Mouse (Mus musculus) adrenal gland, adult (tissue): Measurements from ENCODE around the gene Elmo1.
A peak's percentile ranks its signal among the peaks of the same experiment; 100 is the strongest.

ENCODE experiments used
- DNase-seq, 2 experiments: peaks; one replicate each; pipeline ENCODE4 v3.0.0; 2022 to 2023; ENCODE audit warnings: low spot score in 1 of 2; ENCODE audit not compliant: inconsistent age in 2 of 2

The Elmo1 gene

DNA sequence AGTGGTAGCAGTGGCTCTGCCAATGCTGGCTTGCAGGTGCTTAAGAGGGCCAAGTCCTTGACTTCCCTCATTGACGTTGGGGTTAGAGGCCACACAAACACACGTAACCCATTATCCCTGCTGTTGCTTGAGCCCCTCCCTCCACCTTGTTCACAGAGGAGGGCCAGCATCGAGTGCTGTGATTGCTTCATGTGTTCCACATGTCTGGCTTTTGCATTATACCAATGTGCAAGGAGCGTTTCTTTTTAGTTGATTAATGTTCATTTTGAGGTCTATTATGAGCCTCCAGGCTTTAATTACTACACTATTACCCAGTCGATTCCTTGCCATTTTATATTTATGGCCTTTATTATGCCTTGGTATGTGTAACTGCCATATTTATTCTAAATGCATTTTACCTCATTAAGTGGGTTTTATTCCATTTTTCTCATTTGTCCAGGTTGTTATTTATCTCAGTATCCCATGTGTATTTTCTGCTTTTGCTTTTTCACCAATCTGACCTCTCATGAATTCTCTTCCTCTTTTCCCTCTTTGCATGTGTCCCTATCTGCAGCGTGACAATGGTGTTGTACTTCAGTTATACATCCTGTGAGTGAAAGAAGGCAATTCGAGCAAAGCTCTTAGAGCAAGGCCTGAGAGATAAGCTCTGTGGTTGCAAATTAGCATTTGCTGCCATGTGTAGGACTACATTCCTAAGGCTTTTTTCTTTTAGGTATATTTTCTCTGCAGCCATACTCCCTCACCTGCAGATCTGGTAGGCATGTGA, 275.6 kb downstream of the Elmo1 start:
- DNase-seq = no peak

DNA sequence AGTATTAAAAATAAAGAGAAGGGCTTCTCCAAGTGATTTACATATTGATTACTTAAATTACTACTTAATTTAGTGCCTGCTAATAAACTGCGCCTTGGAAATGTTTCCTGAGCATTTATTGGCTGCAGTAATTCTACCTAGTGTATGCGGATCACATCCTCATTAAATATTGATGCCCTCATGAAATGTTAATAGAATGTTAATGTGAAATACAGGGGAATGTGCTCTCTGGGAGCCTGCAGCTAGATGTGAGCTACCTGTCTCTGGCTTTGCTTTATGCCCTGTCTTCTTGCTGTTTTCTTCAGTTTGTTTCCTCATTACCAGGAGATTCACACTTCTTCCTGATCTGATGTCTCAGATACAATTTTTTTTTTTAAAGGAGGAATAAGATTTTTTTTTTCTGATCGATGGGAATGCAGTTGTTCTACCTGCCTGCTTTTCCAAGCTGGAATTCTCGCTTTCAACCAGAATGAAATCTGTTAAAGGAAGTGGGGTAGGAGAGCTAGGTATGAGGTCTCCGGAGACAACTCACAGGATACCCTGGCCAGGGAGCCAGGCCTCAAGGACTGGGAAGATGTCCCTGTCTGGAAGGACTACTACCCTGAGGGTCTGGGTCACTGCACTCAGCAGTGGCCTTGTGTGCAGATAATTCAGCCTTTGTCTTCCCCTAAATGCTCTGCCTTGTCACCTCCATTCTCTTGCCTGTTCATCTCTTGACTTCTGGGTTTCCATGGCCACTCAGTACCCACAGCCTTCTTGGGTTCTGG, 279.8 kb downstream of the Elmo1 start:
- DNase-seq = no peak

DNA sequence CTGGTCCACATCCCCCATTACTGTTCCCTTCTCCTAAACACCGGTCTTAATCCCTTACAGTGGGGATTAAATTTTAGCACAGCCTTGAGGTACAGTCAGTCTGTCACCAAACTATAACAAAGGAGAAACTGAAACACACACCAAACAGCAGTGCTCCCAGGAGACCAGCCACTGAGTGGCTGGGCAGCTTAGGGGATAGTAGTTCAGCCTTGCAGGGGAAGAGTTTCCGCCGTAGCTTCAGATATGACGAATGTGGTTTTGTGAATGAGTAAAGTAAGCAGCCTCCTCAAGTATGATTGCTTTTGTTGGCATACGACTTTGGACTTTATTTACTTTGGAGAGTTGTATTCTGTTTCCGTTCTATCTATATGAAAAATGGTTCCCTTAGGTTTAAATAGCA, 281.1 kb downstream of the Elmo1 start:
- no peak for DNase-seq

DNA sequence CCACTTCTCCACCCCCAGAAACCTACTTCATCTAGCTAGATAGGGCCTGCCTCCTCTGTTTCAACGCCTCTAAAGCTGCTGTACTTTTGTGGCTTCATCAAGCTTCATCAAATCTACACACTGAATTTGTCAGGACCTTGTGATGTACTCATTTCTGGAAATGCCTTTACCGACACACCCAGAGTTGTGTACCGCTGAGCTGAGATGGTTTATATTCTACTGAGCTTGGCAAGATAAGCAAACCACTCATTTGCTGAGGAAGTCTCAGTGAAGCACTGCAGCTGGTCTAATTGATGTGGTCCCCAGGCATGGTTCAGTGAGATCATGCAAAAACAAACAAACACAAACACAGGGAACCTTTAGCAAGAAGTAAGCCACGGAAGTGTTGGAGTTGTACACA, 281.9 kb downstream of the Elmo1 start:
- no peak for DNase-seq

DNA sequence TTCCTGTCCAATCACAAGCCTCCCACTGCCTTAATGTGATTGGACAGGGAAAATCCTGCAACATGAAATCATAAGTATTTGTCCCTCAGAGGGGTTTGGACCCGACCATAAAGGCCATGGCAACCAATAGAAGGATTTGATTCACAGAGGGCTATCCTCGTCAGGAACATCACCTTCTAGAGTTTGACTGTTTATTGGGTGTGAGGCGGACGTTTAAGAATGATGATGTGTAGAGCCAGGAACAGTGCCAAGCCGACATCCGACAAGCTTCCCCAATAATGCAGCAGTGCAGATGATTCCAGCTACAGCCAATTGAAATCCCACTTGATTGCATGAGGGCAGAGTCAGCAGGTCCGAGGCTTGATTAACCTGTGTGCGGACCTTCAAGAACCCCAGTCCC, 288.5 kb downstream of the Elmo1 start:
- no peak for DNase-seq

DNA sequence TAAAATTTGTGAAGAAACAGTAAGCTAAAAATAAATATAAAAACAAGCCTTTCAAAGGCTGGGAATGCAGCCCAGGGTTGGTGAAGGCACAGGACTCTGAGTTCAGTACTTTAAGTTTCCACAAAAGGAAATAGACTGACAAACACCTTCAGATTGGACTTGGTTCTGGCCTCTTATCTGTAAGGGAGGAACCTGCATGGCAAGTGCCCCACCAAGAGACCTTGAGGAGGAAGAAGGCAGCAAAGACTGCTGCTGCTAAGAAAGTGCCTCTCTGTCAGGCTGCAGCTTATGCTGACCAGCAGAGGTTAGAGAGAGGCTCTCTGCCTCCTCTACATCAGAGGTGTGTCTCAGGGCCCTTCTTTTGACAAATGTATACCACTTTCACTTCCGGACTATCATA, 293.5 kb downstream of the Elmo1 start:
- peak; percentile 11 to 54 for DNase-seq

DNA sequence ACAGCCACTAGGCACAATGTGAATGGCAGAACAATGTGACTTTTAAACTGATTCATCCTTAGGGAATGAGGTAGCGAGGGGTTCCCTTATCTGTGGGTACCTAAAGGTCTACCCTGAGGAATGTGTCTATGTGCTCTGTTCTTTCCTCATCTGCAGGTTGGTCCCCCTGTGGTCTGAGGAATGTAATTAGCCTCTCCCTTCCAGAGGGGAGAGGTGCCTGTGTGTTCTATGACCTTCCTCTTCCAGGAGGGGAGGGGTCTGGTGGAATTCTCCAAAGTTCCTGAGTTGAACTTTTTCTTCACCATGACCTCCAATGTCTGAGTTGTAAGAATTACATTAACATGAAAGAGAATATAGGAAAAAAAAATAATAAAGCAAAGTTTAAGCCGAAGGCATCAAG, 294.4 kb downstream of the Elmo1 start:
- DNase-seq = no peak

DNA sequence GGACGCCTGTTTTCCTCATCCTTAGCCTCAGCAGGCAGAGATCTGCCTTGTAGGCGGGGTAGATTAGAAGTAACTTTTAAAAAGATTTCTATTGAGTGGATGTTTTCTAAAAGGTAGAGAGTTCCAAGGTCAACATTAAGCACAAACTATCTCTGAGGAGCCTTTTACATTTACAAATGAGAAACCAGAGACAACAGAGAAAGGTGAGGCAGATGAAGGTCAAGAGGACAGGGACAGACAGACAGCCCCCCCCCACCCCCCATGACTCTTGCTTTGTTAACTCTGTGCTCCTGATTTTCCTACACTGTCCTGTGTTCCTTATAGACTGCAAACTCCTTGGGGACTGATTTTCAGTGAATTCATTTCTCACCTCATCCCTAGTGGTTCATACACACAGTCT, 295.0 kb downstream of the Elmo1 start:
- no peak for DNase-seq

DNA sequence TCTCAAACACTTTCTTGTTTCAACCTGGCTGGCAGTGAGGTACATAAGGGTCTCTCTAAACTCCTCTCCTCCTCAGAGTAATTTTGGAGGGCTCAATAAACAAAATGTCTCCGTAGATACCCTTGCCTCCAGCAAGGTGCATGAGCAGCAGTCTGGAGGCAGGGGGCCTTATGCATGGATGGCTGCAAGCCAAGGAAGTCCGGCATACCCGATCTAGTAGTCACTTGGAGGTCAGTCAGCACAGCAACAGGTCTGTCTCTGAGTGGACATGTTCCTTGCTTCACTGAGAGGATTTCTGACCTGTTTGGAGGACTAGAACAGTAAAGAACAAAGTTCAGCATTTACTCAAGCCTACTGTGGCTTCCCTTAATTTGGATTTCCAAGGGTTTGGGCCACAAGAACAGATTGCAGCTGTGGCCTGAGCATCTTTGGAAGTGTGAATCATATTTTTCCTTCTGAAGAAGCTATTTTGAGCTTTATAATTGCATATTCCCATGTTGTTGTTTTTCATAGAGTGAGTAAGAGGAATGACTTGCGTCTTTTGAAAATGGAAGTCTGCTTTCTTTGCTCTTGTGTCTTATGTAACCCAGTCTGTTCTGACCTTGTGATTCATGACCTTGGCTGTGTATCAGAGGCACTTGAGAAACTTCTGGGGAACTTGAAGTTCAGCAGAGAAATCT, 296.2 kb downstream of the Elmo1 start:
- peak; percentile 74 to 92 for DNase-seq

DNA sequence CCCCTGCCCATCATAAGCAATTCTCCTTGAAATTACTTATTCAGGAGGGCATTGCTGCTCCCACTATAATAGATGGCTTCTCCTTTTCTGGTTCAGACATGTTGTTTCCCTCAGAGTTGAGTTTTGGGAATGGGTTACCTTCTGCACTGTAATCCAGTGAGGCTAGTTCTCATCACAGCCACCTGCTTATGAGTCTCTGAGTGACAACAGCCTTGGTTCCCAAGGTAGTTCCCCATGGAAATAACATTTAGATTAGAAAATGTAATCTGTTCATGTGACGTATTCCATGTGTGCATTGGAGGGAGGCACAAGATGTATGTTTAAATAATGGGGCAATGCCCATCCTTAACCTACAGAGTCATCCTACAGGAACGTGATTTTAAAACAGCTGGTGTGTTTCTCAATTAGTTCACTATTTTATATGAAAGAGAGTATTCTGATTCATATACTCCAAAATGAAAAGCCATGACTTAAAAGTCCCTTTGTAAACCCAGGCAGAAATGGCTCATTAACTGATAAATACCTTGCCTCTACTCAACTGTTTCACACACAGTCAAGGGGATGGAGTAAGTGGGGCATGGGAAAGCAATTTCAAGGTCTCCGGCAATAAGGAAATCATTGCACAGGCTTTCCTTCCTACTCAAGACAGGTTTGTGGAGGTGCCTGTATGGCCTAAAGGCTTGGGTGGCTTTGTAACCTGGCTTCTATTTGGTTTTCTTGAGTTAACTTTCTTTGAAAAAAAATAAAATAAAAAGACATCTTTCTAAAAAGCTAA, 302.6 kb downstream of the Elmo1 start:
- DNase-seq = no peak

DNA sequence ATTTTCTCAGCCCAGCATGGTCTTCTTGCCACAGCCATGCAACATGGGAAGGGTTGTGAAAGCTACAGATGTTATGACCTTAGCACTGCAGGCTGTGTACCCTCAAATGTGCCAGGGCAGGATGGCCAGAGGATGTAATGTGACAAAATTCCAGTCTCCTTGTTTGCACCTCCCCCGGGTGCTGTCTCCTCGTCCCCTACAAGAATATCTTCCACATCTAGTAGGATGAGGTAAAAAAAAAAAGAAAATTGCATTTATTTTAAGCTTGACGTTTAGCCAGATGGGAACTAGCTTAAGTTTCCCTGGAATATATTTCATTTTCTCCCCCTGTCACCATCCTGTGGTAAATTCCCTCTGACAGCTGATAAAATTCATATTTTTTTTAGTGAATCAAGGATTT, 307.3 kb downstream of the Elmo1 start:
- no peak for DNase-seq

DNA sequence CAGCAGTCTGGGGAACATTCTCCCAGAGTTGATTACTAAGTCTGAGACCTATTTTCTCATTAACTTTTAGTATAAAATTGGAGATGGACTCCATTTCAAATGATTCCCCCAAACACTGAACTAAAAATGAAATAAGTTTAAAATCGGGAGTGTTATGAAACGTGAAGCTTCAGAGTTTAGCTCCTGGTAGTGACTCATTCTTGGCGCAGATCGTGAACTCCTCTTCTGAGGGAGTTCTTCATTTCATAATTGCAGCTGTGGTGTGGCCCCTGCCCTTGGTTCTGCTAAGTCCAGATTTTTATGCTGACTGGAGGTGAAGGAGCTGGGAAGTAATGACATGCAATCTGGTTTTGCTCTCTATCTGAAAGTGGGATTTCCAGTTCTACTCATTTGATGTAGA, 307.9 kb downstream of the Elmo1 start:
- DNase-seq = peak; percentile 31 to 71

DNA sequence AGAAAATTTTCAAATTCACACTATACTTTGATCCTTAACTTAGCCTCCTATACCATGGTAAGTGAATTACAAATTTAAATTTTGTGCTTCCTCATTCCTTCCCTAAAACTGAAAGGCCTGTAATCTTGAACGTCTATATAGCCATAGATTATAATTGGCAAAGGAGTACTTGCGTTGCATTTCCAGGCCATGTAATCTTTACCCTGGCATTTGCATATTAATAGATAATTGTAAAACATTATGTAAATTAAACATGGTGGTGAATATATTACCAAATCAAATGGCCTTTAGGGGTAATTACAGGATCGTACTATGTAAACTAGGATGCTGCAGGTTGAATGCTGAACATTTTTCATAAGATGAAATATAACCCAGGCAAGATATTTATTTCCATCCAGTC, 314.1 kb downstream of the Elmo1 start:
- DNase-seq = no peak

DNA sequence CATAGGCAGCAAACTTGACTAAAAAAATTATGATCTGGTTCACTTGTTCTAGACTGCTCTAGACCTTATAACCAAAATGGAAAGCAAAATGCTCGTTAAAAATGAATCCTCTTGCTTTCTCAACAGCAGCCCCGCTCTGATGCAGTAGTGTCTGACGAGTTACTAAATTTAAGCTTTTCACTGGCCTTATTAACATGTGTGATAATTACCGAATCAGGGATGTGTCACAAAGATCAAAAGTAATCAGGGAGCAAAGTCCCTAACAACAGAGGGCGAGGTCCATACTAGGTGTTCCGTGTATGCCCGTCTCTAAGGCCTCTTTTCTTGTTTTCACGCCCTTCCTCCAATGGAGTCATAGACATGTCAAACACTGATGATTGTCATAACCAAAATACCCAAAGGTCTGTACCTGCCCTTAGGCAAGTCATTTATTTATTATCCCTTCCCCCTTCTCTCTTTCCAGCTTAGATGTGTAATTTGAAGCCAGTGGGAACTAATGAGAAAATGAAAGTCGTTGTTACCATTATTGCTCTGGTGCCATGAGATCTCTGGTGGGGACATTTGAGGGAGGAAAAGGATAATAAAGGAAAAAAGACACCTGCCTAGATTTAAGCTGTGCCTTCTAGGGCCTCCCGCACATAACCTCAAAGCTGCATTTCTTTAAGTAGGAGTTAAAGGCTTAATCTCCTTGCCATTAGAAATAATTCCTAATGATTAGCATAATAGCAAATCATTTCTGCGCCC, 316.2 kb downstream of the Elmo1 start:
- no peak for DNase-seq

DNA sequence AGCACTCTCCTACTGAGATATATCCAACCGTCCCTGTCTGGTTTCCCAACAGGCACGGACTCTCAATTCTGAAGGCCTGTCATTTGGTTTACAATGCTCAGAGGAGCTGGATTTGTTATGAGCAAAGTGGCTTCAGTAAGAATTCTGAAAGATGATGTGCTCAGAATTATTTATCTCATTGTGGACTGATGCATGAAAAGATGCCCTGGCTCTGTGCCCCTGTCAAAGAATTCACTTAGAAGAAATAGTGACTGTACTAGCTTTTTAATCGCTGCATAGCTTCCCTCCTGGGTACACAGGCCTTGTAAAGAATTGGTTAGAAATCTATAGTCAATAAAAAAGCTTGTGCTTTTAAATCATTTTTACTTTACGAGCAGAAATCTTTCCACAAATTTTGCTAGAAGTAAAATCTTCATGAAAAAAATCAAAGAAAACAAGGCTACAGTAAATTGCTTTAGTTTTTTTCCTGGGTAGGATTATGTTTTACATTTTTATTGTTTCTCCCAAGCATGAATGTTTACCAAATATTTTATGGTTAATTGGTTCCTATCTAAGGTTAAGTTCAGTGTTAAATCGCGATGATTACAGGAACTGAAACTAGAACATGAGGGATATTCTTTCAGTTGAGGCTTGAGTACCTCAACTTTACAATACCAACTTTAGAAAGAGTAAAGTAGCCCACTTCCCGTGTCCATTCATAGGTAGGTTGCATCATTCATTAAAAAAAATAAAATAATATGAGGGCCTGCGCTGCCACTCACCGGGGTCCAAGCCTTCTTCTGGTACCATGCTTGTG, 320.1 kb downstream of the Elmo1 start:
- DNase-seq = no peak

DNA sequence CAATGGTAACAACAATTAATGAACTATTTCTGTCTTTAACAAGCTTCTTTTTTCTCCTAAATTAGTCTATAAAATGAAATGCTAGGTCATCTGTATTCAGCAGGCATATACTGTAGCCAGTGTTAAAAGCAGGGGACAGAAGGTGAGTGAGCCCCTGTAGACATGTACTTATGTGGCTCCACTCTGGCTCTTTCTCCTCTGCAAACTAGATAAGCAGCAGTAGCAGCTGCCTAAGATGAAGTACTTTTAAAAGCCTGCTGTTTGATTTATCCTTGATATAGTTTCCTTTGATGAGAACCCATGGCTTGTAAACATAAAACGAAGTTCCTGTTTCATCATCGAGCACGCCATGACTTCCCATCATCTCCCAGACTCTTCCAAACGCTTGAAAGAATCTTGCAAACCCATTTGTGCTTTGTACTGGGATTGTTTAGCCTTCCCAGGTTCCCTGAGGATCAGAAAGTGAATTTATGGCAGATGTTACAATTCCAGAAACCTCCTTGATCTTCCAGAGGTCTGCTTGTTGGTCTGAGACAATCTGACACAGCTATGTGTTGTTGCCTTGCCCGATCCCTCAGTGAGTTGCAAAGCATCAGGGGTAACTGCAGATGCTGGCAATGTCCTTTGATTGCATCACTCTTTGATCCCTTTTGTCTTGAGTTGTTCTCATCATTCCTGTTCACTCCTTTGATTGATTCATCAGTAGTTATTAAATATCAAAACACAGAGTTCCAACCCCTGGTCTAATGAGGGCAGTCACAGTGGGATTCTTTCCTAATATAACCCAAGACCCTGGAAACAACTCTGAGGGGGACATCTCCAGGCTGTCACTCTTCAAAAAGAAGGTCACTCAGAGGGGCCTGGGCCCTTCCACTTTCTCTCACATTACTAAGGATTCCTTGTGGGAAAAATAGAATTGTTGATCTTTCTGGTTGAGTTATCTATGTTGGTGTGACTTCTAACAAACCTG, 326.6 kb downstream of the Elmo1 start:
- DNase-seq = no peak

DNA sequence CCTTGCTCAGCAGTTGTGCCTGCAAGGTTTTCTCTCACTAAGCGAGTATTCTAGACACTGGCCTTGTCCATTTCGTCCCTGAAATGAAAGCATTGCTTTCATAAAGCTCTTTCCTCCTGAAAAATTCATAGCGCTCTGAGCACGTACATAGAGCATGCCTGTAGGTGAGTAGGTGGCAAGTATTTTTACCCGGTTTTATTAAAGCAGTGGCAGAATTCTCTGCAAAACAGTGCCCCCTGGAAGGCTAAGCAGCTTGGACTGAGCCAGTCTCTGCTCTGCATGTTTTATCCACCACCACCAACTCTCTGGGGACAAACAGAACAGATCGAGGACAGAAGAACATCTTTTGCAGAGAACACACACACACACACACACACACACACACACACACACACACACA, 340.6 kb downstream of the Elmo1 start:
- no peak for DNase-seq

DNA sequence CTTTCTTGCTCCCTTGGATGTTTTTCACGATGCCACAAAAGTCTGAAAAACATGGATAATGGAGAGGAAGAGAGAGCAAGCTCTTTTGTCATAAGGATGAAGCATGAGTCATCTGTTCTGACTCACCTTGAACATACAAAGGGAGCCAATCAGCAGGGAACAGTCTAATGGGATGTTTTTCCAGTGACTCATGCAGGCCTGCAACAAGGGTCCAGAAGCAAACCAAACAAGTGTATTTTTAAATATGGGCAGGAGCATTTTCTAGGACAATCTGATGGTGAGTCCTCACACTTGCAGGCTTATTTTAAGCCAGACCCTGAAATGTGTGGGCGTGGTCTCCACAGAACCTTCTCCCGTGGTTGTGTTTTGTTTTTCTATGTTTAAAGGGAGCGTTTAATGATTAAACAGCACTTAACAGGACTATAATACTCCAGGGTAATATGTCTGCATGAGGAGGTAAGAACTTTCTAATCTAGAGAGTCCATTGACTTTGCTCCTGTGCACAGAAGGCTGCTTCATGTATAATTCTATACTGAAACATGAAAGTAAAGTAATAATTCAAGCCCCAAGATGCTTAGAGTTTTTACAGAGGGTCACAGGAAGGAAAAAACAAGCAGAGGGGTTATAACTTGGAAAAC, 342.9 kb downstream of the Elmo1 start:
- DNase-seq = peak; percentile 40 to 83
